Mouse (Mus musculus) spleen, adult 2 months (tissue): ENCODE data around the gene Zfp282. TPM values are rescaled to one million over a fixed set of nuclear protein-coding genes. Genes with fewer than 3 reads are reported as not detected.

Experiments
- DNase-seq, 2 experiments: peaks; one replicate each; pipeline versions ENCODE4 v3.0.0 to v3.0.0-alpha.2; 2012 to 2021; ENCODE audit warnings: low spot score in 2 of 2, low read depth in 1 of 2
- H3K27ac ChIP-seq: fragments of 200-500 bp; 2 replicates; pipeline ENCODE4 v1.5.1; 2012; ENCODE audit warnings: low read length, inconsistent platforms; ENCODE audit not compliant: insufficient read depth
- H3K27me3 ChIP-seq: fragments of 200-500 bp; 2 replicates; pipeline ENCODE4 v1.6.1; 2012; ENCODE audit warnings: mild to moderate bottlenecking, moderate library complexity, low read length, inconsistent platforms; ENCODE audit not compliant: control insufficient read depth, insufficient read depth
- H3K36me3 ChIP-seq: fragments of 200-500 bp; 2 replicates; pipeline ENCODE4 v1.6.1; 2012; ENCODE audit warnings: mild to moderate bottlenecking, low read length, inconsistent platforms; ENCODE audit not compliant: control insufficient read depth, insufficient read depth
- H3K4me1 ChIP-seq: fragments of 200-500 bp; 2 replicates; pipeline ENCODE4 v1.6.1; 2011; ENCODE audit warnings: inconsistent platforms; ENCODE audit not compliant: control insufficient read depth, insufficient read depth, insufficient read length
- H3K4me3 ChIP-seq: fragments of 200-500 bp; 2 replicates; pipeline ENCODE4 v1.5.1; 2011; ENCODE audit warnings: mild to moderate bottlenecking, inconsistent platforms; ENCODE audit not compliant: insufficient read depth, insufficient read length; ENCODE audit errors: extremely low read depth
- CTCF ChIP-seq: fragments of 200-500 bp; IDR thresholded peaks from 2 replicates; pipeline ENCODE4 v1.5.1; 2011; ENCODE audit warnings: mild to moderate bottlenecking, inconsistent platforms; ENCODE audit not compliant: insufficient read depth, insufficient read length, insufficient replicate concordance; ENCODE audit errors: extremely low read depth
- POLR2A ChIP-seq: fragments of 200-500 bp; IDR thresholded peaks from 2 replicates; pipeline ENCODE4 v1.6.1; 2011; ENCODE audit warnings: low read depth, low read length, inconsistent platforms
- WGBS: fragments of 180-500 bp; shearing (Covaris S2); methylation state at CpG from one replicate; pipeline ENCODE4 v1.1.7; 2018; 5-methylcytosine and 5-hydroxymethylcytosine counted together
- polyA plus RNA-seq: library from polyadenylated mRNA; depleted of rRNA; stranded (reverse); fragments of >200 nt; gene quantifications from 2 replicates; pipeline ENCODE4 v1.2.3, GENCODE M21; 2012; rRNA removed

The Zfp282 gene
- polyA plus RNA-seq, 1 experiment, result 6.3 TPM

GRCm38 (mm10) chr6:47942461-47942860 lies 65.5 kb downstream of the Zfp282 start:
- Histone ChIP-seq H3K27ac (no peak overlapping the region), H3K27me3 (no peaks in the 10 kb centered on the region), H3K4me3 (peak overlapping the region; percentile 56; the same call in 1 of the 2 replicates), H3K4me1 (peaks cover 4% of the 10 kb centered on the region), H3K36me3 (no peaks in the 10 kb centered on the region)
- WGBS, result 65% methylated on average over 12 of the region's 12 CpGs
- no peak for DNase-seq
- TF ChIP-seq POLR2A, result no peak
- TF ChIP-seq CTCF, result no peak

GRCm38 (mm10) chr6:47943021-47943691 lies 66.2 kb downstream of the Zfp282 start:
- Histone ChIP-seq H3K4me3 (peak overlapping the region; percentile 56), H3K4me1 (peaks cover 4% of the 10 kb centered on the region), H3K27ac (peak overlapping the region; percentile 33; the same call in 1 of the 2 replicates), H3K36me3 (no peaks in the 10 kb centered on the region), H3K27me3 (no peaks in the 10 kb centered on the region)
- DNase-seq, result peak; percentile 27 to 61
- TF ChIP-seq POLR2A (no peak), CTCF (peak; percentile 45; the same call in 1 of the 2 replicates)
- WGBS, result 23% methylated on average over 64 of the region's 64 CpGs

- H3K27ac ChIP-seq, result no peak overlapping the region
- H3K4me1 ChIP-seq, result peaks cover 4% of the 10 kb centered on the region
- no peak for DNase-seq
- no peaks in the 10 kb centered on the region for H3K27me3 ChIP-seq
- 67% methylated on average over 3 of the region's 3 CpGs for WGBS
- TF ChIP-seq CTCF (no peak), POLR2A (no peak)
- H3K36me3 ChIP-seq, result no peaks in the 10 kb centered on the region
- H3K4me3 ChIP-seq, result peak overlapping the region; percentile 56; the same call in 1 of the 2 replicates
Observed at GRCm38 (mm10) chr6:47943721-47944120, 66.7 kb downstream of the Zfp282 start.

- no peak for DNase-seq
- no peaks in the 10 kb centered on the region for H3K27me3 ChIP-seq
- no peaks in the 10 kb centered on the region for H3K36me3 ChIP-seq
- TF ChIP-seq CTCF, result no peak
- no peak for TF ChIP-seq POLR2A
- H3K27ac ChIP-seq, result no peak overlapping the region
- 92% methylated on average over 4 of the region's 4 CpGs for WGBS
- H3K4me1 ChIP-seq, result peaks cover 4% of the 10 kb centered on the region
- no peak overlapping the region for H3K4me3 ChIP-seq
Observed at GRCm38 (mm10) chr6:47947388-47947787, 70.4 kb downstream of the Zfp282 start.

GRCm38 (mm10) chr6:47953191-47953726 lies 76.3 kb downstream of the Zfp282 start, which contains the start of gene Zfp956:
Gene Zfp956, plus strand, starts transcription at chr6:47953390.
- Histone ChIP-seq H3K36me3 (peaks cover 5% of the 10 kb centered on the region; the same call in 1 of the 2 replicates), H3K4me1 (peaks cover 7% of the 10 kb centered on the region; the same call in 1 of the 2 replicates), H3K27ac (peak within 1 kb of the TSS; percentile 53), H3K4me3 (peak within 1 kb of the TSS; percentile 75), H3K27me3 (no peaks in the 10 kb centered on the region)
- TF ChIP-seq CTCF (no peak), POLR2A (peak; percentile 32)
- under 1% methylated on average over 31 of the region's 31 CpGs for WGBS
- DNase-seq, result peak; percentile 79 to 95

- Histone ChIP-seq H3K36me3 (peaks cover 5% of the 10 kb centered on the region; the same call in 1 of the 2 replicates), H3K4me3 (no peak overlapping the region), H3K4me1 (peaks cover 7% of the 10 kb centered on the region; the same call in 1 of the 2 replicates), H3K27ac (no peak overlapping the region), H3K27me3 (no peaks in the 10 kb centered on the region)
- DNase-seq, result no peak
- TF ChIP-seq CTCF, result no peak
- TF ChIP-seq POLR2A, result no peak
- 76% methylated on average over 3 of the region's 3 CpGs for WGBS
Observed at GRCm38 (mm10) chr6:47954425-47954824, 77.4 kb downstream of the Zfp282 start.

GRCm38 (mm10) chr6:47957816-47958215 lies 80.8 kb downstream of the Zfp282 start:
- Histone ChIP-seq H3K36me3 (peaks cover 19% of the 10 kb centered on the region), H3K4me3 (no peak overlapping the region), H3K27ac (no peak overlapping the region), H3K27me3 (no peaks in the 10 kb centered on the region), H3K4me1 (peaks cover 7% of the 10 kb centered on the region; the same call in 1 of the 2 replicates)
- DNase-seq, result no peak
- TF ChIP-seq CTCF, result no peak

Other genes with a start within 250 kb of the Zfp282 start
- gene Pdia4, start 63.8 kb upstream of the Zfp282 start, polyA plus RNA-seq, result 39.3 and 47.8 TPM in 2 replicates
- gene Zfp786, start 46.3 kb upstream of the Zfp282 start, polyA plus RNA-seq, result 0.06 and 0.13 TPM in 2 replicates
- gene Zfp398, start 41.5 kb upstream of the Zfp282 start, polyA plus RNA-seq, result 13.0 and 13.6 TPM in 2 replicates
- 8.6 and 9.7 TPM in 2 replicates for gene Zfp212, start 43.3 kb downstream of the Zfp282 start, polyA plus RNA-seq
- 17.2 and 21.6 TPM in 2 replicates for gene Zfp956, start 76.2 kb downstream of the Zfp282 start, polyA plus RNA-seq
- gene Zfp777, start 171.7 kb downstream of the Zfp282 start, polyA plus RNA-seq, result 17.1 and 19.2 TPM in 2 replicates
- 22.7 and 27.1 TPM in 2 replicates for gene Zfp746, start 209.4 kb downstream of the Zfp282 start, polyA plus RNA-seq